Comparison of ENCODE assay signal across 29 mouse cellular contexts in genomic region chr11:75954896-75955295, GRCm38 (mm10). TPM values are rescaled to one million over a fixed set of nuclear protein-coding genes. Genes with fewer than 3 reads are reported as not detected.
"Had no signal": no experiment of that assay in that cellular context is flagged by ENCODE, and none has a peak within 500 bp of the region (broad histone marks: within the 10 kb centered on the region; RNA-seq: fewer than 3 reads in every experiment).

No protein-coding gene starts in this region.

- H3K36me3 ChIP-seq: heart, embryonic 13.5 days; heart, embryonic 15.5 days; hindbrain, embryonic 13.5 days; hindbrain, embryonic 15.5 days; limb, embryonic 10.5 days; limb, embryonic 12.5 days; liver, embryonic 13.5 days; liver, embryonic 15.5 days had no signal

- H3K4me1 ChIP-seq: heart, embryonic 13.5 days; heart, embryonic 15.5 days; hindbrain, embryonic 13.5 days; hindbrain, embryonic 15.5 days; limb, embryonic 10.5 days; limb, embryonic 12.5 days; liver, embryonic 13.5 days; liver, embryonic 15.5 days had no signal

- H3K9me3 ChIP-seq: heart, embryonic 13.5 days; heart, embryonic 15.5 days; hindbrain, embryonic 13.5 days; hindbrain, embryonic 15.5 days; limb, embryonic 10.5 days; limb, embryonic 12.5 days; liver, embryonic 13.5 days; liver, embryonic 15.5 days had no signal

- DNase-seq: gastrocnemius, postnatal 14 days; gastrocnemius, postnatal 36 days; heart, adult 2 months; heart, postnatal 14 days; heart, postnatal 36 days; kidney, adult 11 months; kidney, adult 2 months; kidney, adult 9 months; kidney, postnatal 10 days; kidney, postnatal 25 days; kidney, postnatal 4 days; liver; liver, embryonic 13.5 days; liver, postnatal 0 days had no signal

- H3K27ac ChIP-seq: heart, adult 2 months; heart, embryonic 13.5 days; heart, embryonic 15.5 days; hindbrain, embryonic 13.5 days; hindbrain, embryonic 15.5 days; hindbrain, postnatal 0 days; layer of hippocampus, adult 2 months; left cerebral cortex, adult 2 months; limb, embryonic 10.5 days; limb, embryonic 12.5 days; liver, embryonic 13.5 days; liver, embryonic 15.5 days had no signal

- ATAC-seq: hindbrain, postnatal 0 days; intestine, embryonic 16.5 days; liver, postnatal 0 days had no signal

- H3K9ac ChIP-seq: heart, embryonic 13.5 days; heart, embryonic 15.5 days; hindbrain, embryonic 13.5 days; hindbrain, embryonic 15.5 days; limb, embryonic 12.5 days; liver, embryonic 13.5 days; liver, embryonic 15.5 days; liver, postnatal 0 days had no signal

- H3K4me3 ChIP-seq: heart, adult 2 months; heart, embryonic 13.5 days; heart, embryonic 15.5 days; hindbrain, embryonic 13.5 days; hindbrain, embryonic 15.5 days; layer of hippocampus, adult 2 months; left cerebral cortex, adult 2 months; limb, embryonic 10.5 days; limb, embryonic 12.5 days; liver, embryonic 13.5 days; liver, embryonic 15.5 days had no signal

- H3K4me2 ChIP-seq: heart, embryonic 11.5 days; heart, embryonic 13.5 days; heart, embryonic 15.5 days; hindbrain, embryonic 13.5 days; hindbrain, embryonic 15.5 days; limb, embryonic 12.5 days; liver, embryonic 11.5 days; liver, embryonic 13.5 days; liver, embryonic 15.5 days had no signal

- H3K27me3 ChIP-seq: heart, embryonic 13.5 days; hindbrain, embryonic 13.5 days; hindbrain, embryonic 15.5 days; limb, embryonic 12.5 days; liver, embryonic 13.5 days had no signal

RNA-seq across cellular contexts. Expression of gene 1700016K19Rik, which starts 44.8 kb away (rescaled TPM):
- total RNA-seq: gastrocnemius, postnatal 14 days; gastrocnemius, postnatal 36 days; heart, adult 2 months; heart, postnatal 36 days; hematopoietic stem cell, adult 5-6 weeks had no signal
- polyA plus RNA-seq: heart, embryonic 11.5 days; heart, embryonic 13.5 days; heart, postnatal 0 days; liver, embryonic 11.5 days; liver, embryonic 13.5 days; liver, embryonic 15.5 days; liver, postnatal 0 days had no signal
